Mouse (Mus musculus) thymus, postnatal 36 days (tissue): Measurements from ENCODE around the gene Fthl17b.
A peak's percentile ranks its signal among the peaks of the same experiment; 100 is the strongest.
"Not testable (repeated sequence)": the region's sequence is repeated elsewhere in the genome, so short reads cannot be mapped to it uniquely, and the experiment has no call there.

Source experiments
- DNase-seq, 2 experiments: peaks; one replicate each; pipeline ENCODE4 v3.0.0; 2022; ENCODE audit warnings: mixed read lengths in 2 of 2

Fthl17b gene

DNA sequence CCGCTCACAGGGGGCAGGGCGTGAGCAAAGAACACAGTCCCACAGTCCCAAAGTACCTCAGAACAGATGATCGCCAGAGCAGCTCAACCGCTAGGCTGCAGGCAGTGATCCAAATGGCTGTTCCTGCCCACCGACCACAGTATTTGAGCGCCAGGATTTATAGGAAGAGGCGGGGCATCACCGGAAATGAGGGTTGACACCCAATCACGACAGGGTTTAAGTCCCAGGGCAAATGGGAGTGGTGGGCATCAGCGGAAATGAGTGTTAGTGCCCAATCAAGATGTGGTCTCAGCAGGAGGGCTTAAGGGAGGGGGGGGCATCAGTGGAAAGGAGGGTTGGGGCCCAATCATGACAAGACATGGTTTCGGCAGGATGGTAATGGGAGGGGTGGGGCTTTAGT, at the start of gene Fthl17b:
Gene Fthl17b (minus strand): TSS at position 101 of the 400 bp plus-strand sequence.
- not testable (repeated sequence) for DNase-seq

- DNase-seq = not testable (repeated sequence)
Observed at GRCm38 (mm10) chrX:8986655-8987054, 23.9 kb upstream of the Fthl17b start, which contains the start of gene Fthl17d. Gene Fthl17d (minus strand): TSS chrX:8986755.

GRCm38 (mm10) chrX:8976459-8976858, 13.7 kb upstream of the Fthl17b start, which contains the start of gene Fthl17c:
Gene Fthl17c (minus strand): TSS chrX:8976559.
- not testable (repeated sequence) for DNase-seq

DNA sequence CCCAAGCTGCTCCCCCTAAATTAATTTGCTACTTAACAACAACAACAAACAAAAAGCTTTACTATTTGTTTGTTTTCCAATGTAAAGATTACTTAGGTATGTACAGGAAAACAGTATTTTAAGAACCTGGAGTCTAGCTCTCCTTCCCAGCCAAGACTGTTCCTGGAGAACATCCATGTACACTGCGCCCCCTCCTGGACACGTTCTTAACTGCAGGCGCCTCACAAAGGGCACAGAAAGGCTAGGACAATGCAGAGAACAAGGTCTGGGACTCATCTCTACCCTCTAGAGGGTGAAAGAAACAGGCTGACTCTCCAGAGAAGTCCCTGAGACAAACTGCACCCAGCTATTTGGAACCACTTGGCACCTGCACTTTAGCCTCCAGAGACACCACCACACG, 1.8 kb upstream of the Fthl17b start:
- DNase-seq = not testable (repeated sequence)

- peak; percentile 61 to 64 for DNase-seq
Observed at GRCm38 (mm10) chrX:8948130-8948805, 14.5 kb downstream of the Fthl17b start.

DNA sequence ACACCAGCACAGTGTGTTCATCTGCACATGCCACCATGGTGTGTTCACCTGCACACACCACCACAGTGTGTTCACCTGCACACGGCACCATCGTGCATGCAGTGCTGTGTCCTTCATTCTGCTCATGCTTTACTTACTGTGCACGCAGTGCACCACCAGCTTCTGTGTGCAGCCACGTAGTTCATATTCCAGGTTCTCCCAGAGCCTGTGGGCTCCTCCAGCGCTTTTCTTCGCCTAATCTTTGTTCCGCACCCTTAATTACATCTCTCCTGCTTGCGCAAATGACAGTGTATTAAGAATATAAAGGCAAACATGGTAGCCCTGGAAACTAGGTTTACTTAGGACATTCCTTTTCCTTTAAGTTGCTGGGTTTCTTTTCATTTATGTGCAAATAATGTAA, 18.7 kb downstream of the Fthl17b start:
- DNase-seq = no peak

- DNase-seq = no peak
Observed at GRCm38 (mm10) chrX:8927308-8927707, 35.5 kb downstream of the Fthl17b start.

GRCm38 (mm10) chrX:8921813-8922607, 40.8 kb downstream of the Fthl17b start:
- DNase-seq = peak in 1 of 2 experiments; percentile 1

DNA sequence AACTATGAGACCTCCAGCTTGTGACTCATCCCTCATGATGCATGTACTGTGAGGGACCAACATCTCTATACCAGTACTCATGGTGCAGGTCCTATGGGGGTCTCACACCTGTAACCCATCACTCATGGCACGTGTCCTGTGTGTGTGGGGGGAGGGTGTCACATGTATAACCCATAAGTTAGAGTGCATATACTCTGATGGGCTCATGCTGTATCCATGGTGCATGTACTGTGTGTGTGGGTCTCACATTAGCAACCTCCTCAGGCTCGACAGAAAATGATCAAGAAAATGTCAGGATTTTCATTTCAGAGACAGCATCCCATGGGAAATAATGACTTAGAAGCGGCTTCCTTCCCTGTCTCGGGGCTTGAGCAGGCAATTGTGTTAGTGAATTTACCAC, 41.7 kb downstream of the Fthl17b start:
- DNase-seq = no peak
